Mouse (Mus musculus) midbrain, embryonic 16.5 days (tissue): ENCODE results near the gene Nploc4. TPM values are rescaled to one million over a fixed set of nuclear protein-coding genes. Genes with fewer than 3 reads are reported as not detected.
"Not testable (repeated sequence)": the region's sequence is repeated elsewhere in the genome, so short reads cannot be mapped to it uniquely, and the experiment has no call there.

Experiments used
- ATAC-seq: fragments of 200-750 bp; cut with Nextera tagmentation; 2 replicates; pipeline ENCODE4 v1.8.0; 2017; ENCODE audit warnings: moderate TSS enrichment
- H3K27ac ChIP-seq: fragments of 300-500 bp; sonication (generic); 2 replicates; pipeline ENCODE4 v1.5.1; 2014; ENCODE audit warnings: mild to moderate bottlenecking, low read length, mixed read lengths
- H3K27me3 ChIP-seq: fragments of 300-500 bp; sonication (generic); 2 replicates; pipeline ENCODE4 v1.6.1; 2014; ENCODE audit warnings: low read depth, low read length, mixed read lengths; ENCODE audit not compliant: control insufficient read depth, insufficient read depth
- H3K36me3 ChIP-seq: fragments of 300-500 bp; sonication (generic); 2 replicates; pipeline ENCODE4 v1.6.1; 2014; ENCODE audit warnings: mild to moderate bottlenecking, low read length, moderate library complexity, mixed read lengths; ENCODE audit not compliant: control insufficient read depth, insufficient read depth
- H3K4me1 ChIP-seq: fragments of 300-500 bp; sonication (generic); 2 replicates; pipeline ENCODE4 v1.6.1; 2014; ENCODE audit warnings: mild to moderate bottlenecking, low read length, mixed read lengths; ENCODE audit not compliant: control insufficient read depth, insufficient read depth
- H3K4me2 ChIP-seq: fragments of 300-500 bp; sonication (generic); 2 replicates; pipeline ENCODE4 v1.6.1; 2014; ENCODE audit warnings: mild to moderate bottlenecking, low read length, mixed read lengths
- H3K4me3 ChIP-seq: fragments of 300-500 bp; sonication (generic); 2 replicates; pipeline ENCODE4 v1.5.1; 2014; ENCODE audit warnings: low read depth, mild to moderate bottlenecking, low read length, moderate library complexity, mixed read lengths
- H3K9ac ChIP-seq: fragments of 300-500 bp; sonication (generic); 2 replicates; pipeline ENCODE4 v1.6.1; 2014; ENCODE audit warnings: low read depth, low read length, mixed read lengths
- H3K9me3 ChIP-seq: fragments of 300-500 bp; sonication (generic); replicated peaks from 2 replicates; pipeline ENCODE4 v1.6.1; 2014; ENCODE audit warnings: mild to moderate bottlenecking, low read length, mixed read lengths; ENCODE audit not compliant: control insufficient read depth, poor library complexity, severe bottlenecking
- WGBS: fragments of 180-500 bp; shearing (Covaris S2); extraction: QIAGEN DNeasy Blood & Tissue Kit; methylation state at CpG from one replicate; pipeline ENCODE4 v1.1.7; 2014; 5-methylcytosine and 5-hydroxymethylcytosine counted together
- polyA plus RNA-seq: library from polyadenylated mRNA; unstranded; fragments of >200 nt; fragmentation: Nextera tagmentation; extraction: Ambion mirVana; gene quantifications from 2 replicates; pipeline ENCODE4 v1.2.1, GENCODE M21; 2015

Nploc4 gene
- polyA plus RNA-seq, 1 experiment from 2014 or later = 28.7 TPM

- Histone ChIP-seq H3K36me3 (peaks cover 7% of the 10 kb centered on the region), H3K9ac (peak overlapping the region; percentile 97), H3K4me2 (peak overlapping the region; percentile 87), H3K4me3 (peak overlapping the region; percentile 73), H3K27me3 (no peaks in the 10 kb centered on the region), H3K27ac (peak overlapping the region; percentile 100), H3K9me3 (no peaks in the 10 kb centered on the region), H3K4me1 (peaks cover 32% of the 10 kb centered on the region)
- peak; percentile 22 for ATAC-seq
- WGBS = 2% methylated on average over 16 of the region's 16 CpGs
Measured at GRCm38 (mm10) chr11:120349371-120349985, 88.0 kb downstream of the Nploc4 start.

- peak; percentile 30 for ATAC-seq
- H3K9ac ChIP-seq = peak overlapping the region; percentile 97
- H3K27ac ChIP-seq = peak overlapping the region; percentile 100
- peaks cover 38% of the 10 kb centered on the region for H3K4me1 ChIP-seq
- H3K4me2 ChIP-seq = peak overlapping the region; percentile 87
- WGBS = 2% methylated on average over 23 of the region's 53 CpGs
- peaks cover 7% of the 10 kb centered on the region for H3K36me3 ChIP-seq
- peak overlapping the region; percentile 73 for H3K4me3 ChIP-seq
- H3K9me3 ChIP-seq = no peaks in the 10 kb centered on the region
- no peaks in the 10 kb centered on the region for H3K27me3 ChIP-seq
Measured at GRCm38 (mm10) chr11:120348684-120349370, 88.7 kb downstream of the Nploc4 start.

- 3% methylated on average over 90 of the region's 103 CpGs for WGBS
- ATAC-seq = peak; percentile 84
- Histone ChIP-seq H3K27ac (peak within 1 kb of the TSS; percentile 100), H3K4me1 (peaks cover 36% of the 10 kb centered on the region), H3K4me3 (peak within 1 kb of the TSS; percentile 73), H3K4me2 (peak within 1 kb of the TSS; percentile 87), H3K9ac (peak within 1 kb of the TSS; percentile 97), H3K27me3 (no peaks in the 10 kb centered on the region), H3K9me3 (no peaks in the 10 kb centered on the region), H3K36me3 (peaks cover 7% of the 10 kb centered on the region)
Measured at GRCm38 (mm10) chr11:120347791-120348683, 89.5 kb downstream of the Nploc4 start, which contains the start of gene Actg1. Actg1 (minus strand) TSS chr11:120348542.

GRCm38 (mm10) chr11:120347301-120347700 is 90.2 kb downstream of the Nploc4 start:
- peaks cover 7% of the 10 kb centered on the region for H3K36me3 ChIP-seq
- WGBS = 4% methylated on average over 10 of the region's 10 CpGs
- H3K9me3 ChIP-seq = no peaks in the 10 kb centered on the region
- H3K9ac ChIP-seq = peak overlapping the region; percentile 97
- ATAC-seq = no peak
- peak overlapping the region; percentile 73 for H3K4me3 ChIP-seq
- no peaks in the 10 kb centered on the region for H3K27me3 ChIP-seq
- H3K27ac ChIP-seq = peak overlapping the region; percentile 100
- peaks cover 31% of the 10 kb centered on the region for H3K4me1 ChIP-seq
- H3K4me2 ChIP-seq = peak overlapping the region; percentile 57

GRCm38 (mm10) chr11:120346383-120347034 is 91.0 kb downstream of the Nploc4 start:
- H3K4me1 ChIP-seq = peaks cover 31% of the 10 kb centered on the region
- H3K9ac ChIP-seq = peak overlapping the region; percentile 61
- not testable (repeated sequence) for H3K36me3 ChIP-seq, H3K27me3 ChIP-seq, H3K27ac ChIP-seq, ATAC-seq, H3K9me3 ChIP-seq
- H3K4me2 ChIP-seq = peak overlapping the region; percentile 75
- H3K4me3 ChIP-seq = peak overlapping the region; percentile 49
- 58% methylated on average over 11 of the region's 13 CpGs for WGBS

GRCm38 (mm10) chr11:120345067-120345681 is 92.3 kb downstream of the Nploc4 start:
- H3K4me1 ChIP-seq = peaks cover 22% of the 10 kb centered on the region
- peak overlapping the region; percentile 59 for H3K9ac ChIP-seq
- peak overlapping the region; percentile 67 for H3K27ac ChIP-seq
- 39% methylated on average over 1 of the region's 1 CpGs for WGBS
- peaks cover 7% of the 10 kb centered on the region for H3K36me3 ChIP-seq
- H3K4me3 ChIP-seq = peak overlapping the region; percentile 46
- H3K9me3 ChIP-seq = no peaks in the 10 kb centered on the region
- no peak for ATAC-seq
- H3K27me3 ChIP-seq = no peaks in the 10 kb centered on the region
- peak overlapping the region; percentile 98 for H3K4me2 ChIP-seq

GRCm38 (mm10) chr11:120344310-120344920 is 93.1 kb downstream of the Nploc4 start:
- Histone ChIP-seq H3K4me2 (peak overlapping the region; percentile 98), H3K4me3 (peak overlapping the region; percentile 46), H3K9me3 (no peaks in the 10 kb centered on the region), H3K27me3 (no peaks in the 10 kb centered on the region), H3K27ac (0 out of 2 replicates have a peak overlapping the region, but pooled peaks have one; percentile 34), H3K4me1 (peaks cover 21% of the 10 kb centered on the region), H3K9ac (0 out of 2 replicates have a peak overlapping the region, but pooled peaks have one; percentile 32), H3K36me3 (peaks cover 7% of the 10 kb centered on the region)
- ATAC-seq = no peak
- 54% methylated on average over 5 of the region's 5 CpGs for WGBS
